20 mouse cellular contexts compared by ENCODE assay signal in the genomic region with DNA sequence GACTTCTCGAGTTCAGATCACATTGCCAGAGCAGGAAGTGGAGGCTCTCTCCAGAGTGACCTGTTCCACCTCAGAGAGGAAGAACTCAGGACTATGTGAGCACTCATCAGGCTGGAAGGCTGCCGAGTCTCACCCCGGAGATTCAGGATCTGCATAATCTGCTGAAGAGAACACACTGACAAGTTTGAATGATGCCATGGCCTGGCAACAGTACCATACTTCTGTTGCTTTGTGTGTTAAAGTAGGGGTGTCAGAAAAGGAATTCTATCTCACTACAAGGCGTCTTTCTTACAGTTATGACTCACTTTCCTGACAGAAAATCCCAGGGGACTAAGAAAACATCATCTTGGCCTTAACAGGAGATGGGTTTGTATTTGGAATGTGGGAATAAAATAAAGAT.
A peak's percentile ranks its signal among the peaks of the same experiment; 100 is the strongest.
DNase-seq lines count a peak whose midpoint lies in the region; ATAC-seq and TF ChIP-seq lines count a peak whose summit lies in the region.
"Had no signal": no experiment of that assay in that cellular context is flagged by ENCODE, and none has a peak within 500 bp of the region (broad histone marks: within the 10 kb centered on the region; RNA-seq: fewer than 3 reads in every experiment).

No protein-coding gene starts in this region.

- TF ChIP-seq POLR2A in cerebellum, adult 2 months (IDR thresholded peaks at IDR 0.05; ENCODE audit: borderline replicate concordance, insufficient read depth, low read length): no peak

- no peaks in the 10 kb centered on the region for H3K4me1 ChIP-seq in cerebellum, adult 2 months (ENCODE audit: control insufficient read depth, insufficient read depth, low read length)
- H3K4me1 ChIP-seq: embryonic facial prominence, embryonic 13.5 days; forebrain, embryonic 13.5 days; heart, embryonic 15.5 days; hindbrain, embryonic 10.5 days; hindbrain, embryonic 15.5 days had no signal

- WGBS in cerebellum, adult 2 months: 44% methylated on average over 4 of the region's 4 CpGs

- TF ChIP-seq CTCF in cerebellum, adult 2 months (IDR thresholded peaks at IDR 0.05; ENCODE audit: borderline replicate concordance, insufficient read depth, low read depth, low read length): no peak
- no peak for TF ChIP-seq CTCF in Patski (IDR thresholded peaks at IDR 0.05)

- H3K27me3 ChIP-seq in cerebellum, adult 2 months (ENCODE audit: control insufficient read depth, insufficient read depth, low read length): no peaks in the 10 kb centered on the region
- no peaks in the 10 kb centered on the region for H3K27me3 ChIP-seq in Patski
- H3K27me3 ChIP-seq: embryonic facial prominence, embryonic 13.5 days; forebrain, embryonic 13.5 days; heart, embryonic 15.5 days; hindbrain, embryonic 15.5 days had no signal

- CTCF ChIA-PET in Patski (lab: Charles Lee): no interaction called here

- H3K4me3 ChIP-seq in cerebellum, adult 2 months (replicated peaks; ENCODE audit: insufficient read depth, low read depth, low read length): no peak overlapping the region
- H3K4me3 ChIP-seq: embryonic facial prominence, embryonic 13.5 days; forebrain, embryonic 13.5 days; heart, adult 2 months; heart, embryonic 15.5 days; hindbrain, embryonic 10.5 days; hindbrain, embryonic 15.5 days had no signal

- intact Hi-C loops in left cerebral cortex, postnatal 4 days (cut with DNase I): no loop called here

- ATAC-seq in Patski: peak; percentile 45
- ATAC-seq: forebrain, embryonic 13.5 days; forebrain, postnatal 0 days; intestine, embryonic 16.5 days had no signal

- in situ Hi-C loops in Patski (cut with MboI; ENCODE audit: low pct_unique_long_range_greater_than_20kb): loop anchor here (5.0 kb wide), 1 partner anchor 99 kb away; no protein-coding TSS in a partner anchor

- DNase-seq in cerebellum, postnatal 10 days: peak; percentile 42 to 66
- DNase-seq in cerebellum, adult 2 months: no peak
- peak; percentile 21 for DNase-seq in left cerebral cortex, postnatal 4 days
- no peak for DNase-seq in left cerebral cortex, adult 8-10 months (ENCODE audit: low spot score in 2 of 2)
- peak; percentile 68 for DNase-seq in Patski (ENCODE audit: low read depth, low spot score)
- DNase-seq in layer of hippocampus, postnatal 36 days: no peak
- no peak for DNase-seq in gastrocnemius, postnatal 4 days (ENCODE audit: low spot score in 2 of 2)
- DNase-seq: adrenal gland, postnatal 10 days; cerebellum, adult 11-12 months; cerebellum, adult 9-11 months; forebrain, postnatal 0 days; gastrocnemius, postnatal 36 days; heart, adult 2 months; heart, postnatal 14 days had no signal

- H3K27ac ChIP-seq in cerebellum, adult 2 months (ENCODE audit: insufficient read depth, low read length): no peak overlapping the region
- H3K27ac ChIP-seq: embryonic facial prominence, embryonic 13.5 days; forebrain, embryonic 13.5 days; heart, adult 2 months; heart, embryonic 15.5 days; hindbrain, embryonic 10.5 days; hindbrain, embryonic 15.5 days had no signal

- POLR2A ChIA-PET in Patski (lab: Charles Lee): no interaction called here

Comparison
In these comparisons a context has a peak if more than half of its experiments do, and no peak if none do; other contexts are left out.
1. DNase-seq: peak in cerebellum, postnatal 10 days (2 of 2), left cerebral cortex, postnatal 4 days (single experiment) and Patski (single experiment); none in cerebellum, adult 2 months (0 of 2), left cerebral cortex, adult 8-10 months (0 of 2), layer of hippocampus, postnatal 36 days (0 of 2) and gastrocnemius, postnatal 4 days (0 of 2).